Mouse (Mus musculus): ENCODE measurements around the gene Mcoln1.

Mcoln1 gene

DNA sequence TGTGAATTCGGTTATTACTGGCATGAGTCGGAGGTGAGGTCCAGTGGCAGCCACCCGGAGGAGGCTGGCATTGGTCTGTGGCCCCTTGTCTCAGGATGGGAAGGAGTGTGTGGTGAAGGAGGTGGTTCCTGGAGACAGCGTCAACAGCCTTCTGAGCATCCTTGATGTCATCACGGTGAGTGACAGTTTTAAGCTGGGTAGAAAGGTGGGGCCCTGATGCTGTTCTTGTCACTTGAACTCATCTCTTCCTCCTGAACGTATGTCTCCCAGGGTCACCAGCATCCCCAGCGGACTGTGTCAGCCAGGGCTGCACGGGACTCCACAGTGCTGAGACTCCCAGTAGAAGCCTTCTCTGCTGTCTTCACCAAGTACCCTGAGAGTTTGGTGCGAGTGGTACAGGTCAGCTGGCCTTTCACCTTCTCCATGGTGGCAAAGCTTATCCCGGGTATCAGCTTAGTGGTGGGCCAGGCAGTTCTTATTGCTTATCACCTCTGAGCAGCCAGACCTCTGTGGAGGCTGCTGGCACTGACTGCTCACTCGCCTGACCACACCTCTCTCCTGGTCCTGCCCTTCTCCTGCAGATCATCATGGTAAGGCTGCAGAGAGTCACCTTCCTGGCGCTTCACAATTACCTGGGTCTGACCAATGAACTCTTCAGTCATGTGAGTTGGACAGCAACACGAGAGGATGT lies 21.9 kb downstream of the Mcoln1 start:
- POLR2A ChIA-PET, result interaction anchor here in 1 of 4 experiments (1.0 to 1.1 kb wide), 2 partner anchors 9 to 11 kb away, joined by 3 to 4 read pairs; no protein-coding TSS in a partner anchor
- CTCF ChIA-PET, result no interaction called here

- ChIA-PET POLR2A (interaction anchor here in 2 of 4 experiments (0.7 to 6.0 kb wide), 7 partner anchors 9 to 37 kb away, joined by 3 to 29 read pairs (median 4); partner anchors contain the start of genes Pnpla6 (in 2 of the 2) and C330021F23Rik (in 1 of the 2)), CTCF (no interaction called here)
Observed at GRCm38 (mm10) chr8:3530816-3531215, 30.6 kb downstream of the Mcoln1 start.

GRCm38 (mm10) chr8:3531936-3532335 lies 31.7 kb downstream of the Mcoln1 start:
- ChIA-PET CTCF (interaction anchor here in 1 of 4 experiments (1.0 kb wide), 1 partner anchor 140 kb away, joined by 4 read pairs; the partner anchor contains the start of gene Fcor), POLR2A (interaction anchor here in 3 of 4 experiments (0.7 to 6.0 kb wide), 12 partner anchors 8 to 90 kb away, joined by 3 to 29 read pairs (median 4); partner anchors contain the start of genes Pnpla6 (in 2 of the 3), Pet100 (in 1 of the 3), Pex11g (in 1 of the 3) and Xab2 (in 1 of the 3))

DNA sequence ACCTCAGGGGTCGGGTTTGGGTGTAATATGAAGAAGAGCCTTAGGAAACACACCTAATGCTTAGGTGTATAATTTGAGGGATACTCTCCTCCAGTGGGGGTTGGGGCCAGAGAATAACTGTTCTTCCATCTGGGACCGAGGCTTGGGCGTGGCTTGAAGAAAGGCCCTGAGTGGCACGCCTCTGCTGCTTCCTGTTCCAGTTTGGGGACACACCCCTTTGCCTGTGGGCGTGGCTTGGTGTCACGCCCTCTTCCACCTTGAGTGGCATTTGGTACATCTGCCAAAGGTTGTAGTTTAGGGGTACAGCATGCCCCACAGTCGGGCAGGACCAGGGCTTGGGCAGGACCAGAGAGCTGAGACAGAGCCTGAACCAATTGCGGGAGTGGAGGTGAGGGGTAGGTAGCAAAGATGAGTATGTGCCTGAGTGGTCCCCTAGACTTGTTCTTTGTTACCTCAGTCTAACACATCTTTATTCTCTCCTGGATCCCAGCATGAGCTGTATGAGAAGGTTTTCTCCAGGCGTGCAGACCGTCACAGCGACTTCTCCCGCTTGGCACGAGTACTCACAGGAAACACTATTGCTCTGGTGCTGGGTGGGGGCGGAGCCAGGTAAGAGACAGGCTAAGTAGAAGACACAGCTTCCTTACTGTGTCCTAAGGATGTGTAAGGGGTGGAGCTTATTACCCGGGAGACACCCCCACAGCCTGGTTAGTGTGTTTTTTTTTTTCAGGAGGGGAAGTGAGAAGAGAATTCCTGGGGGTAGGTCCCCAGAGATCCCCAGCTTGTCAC lies 36.0 kb downstream of the Mcoln1 start:
- ChIA-PET CTCF (interaction anchor here in 3 of 4 experiments (0.9 to 1.4 kb wide), 5 partner anchors 23 to 140 kb away, joined by 3 to 4 read pairs (median 3); partner anchors contain the start of gene Trappc5 (in 1 of the 3)), POLR2A (interaction anchor here (0.5 to 2.2 kb wide), 30 partner anchors 9 to 159 kb away, joined by 3 to 21 read pairs (median 4); partner anchors contain the start of genes Pnpla6 (in 3 of the 4), C330021F23Rik (in 2 of the 4), Camsap3 (in 1 of the 4) and Fcor (in 1 of the 4))

DNA sequence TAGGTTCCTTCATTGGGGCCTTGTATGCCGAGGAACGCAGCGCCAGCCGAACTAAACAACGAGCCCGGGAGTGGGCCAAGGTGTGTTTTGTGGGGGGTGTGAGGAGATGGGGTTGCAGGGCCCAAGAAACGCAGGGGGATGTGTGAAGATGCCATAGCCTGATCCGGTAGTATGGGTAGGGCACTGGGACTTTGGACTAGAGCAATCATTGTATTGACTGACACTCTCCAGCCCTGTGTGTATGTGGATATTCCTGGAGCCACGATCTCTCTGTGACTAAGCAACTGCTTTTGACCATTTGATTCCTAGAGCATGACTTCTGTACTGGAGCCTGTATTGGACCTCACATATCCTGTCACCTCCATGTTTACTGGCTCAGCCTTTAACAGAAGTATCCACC lies 36.7 kb downstream of the Mcoln1 start:
- ChIA-PET POLR2A (interaction anchor here (0.7 to 2.2 kb wide), 22 partner anchors 8 to 136 kb away, joined by 3 to 21 read pairs (median 4); partner anchors contain the start of genes Pnpla6 (in 3 of the 4), C330021F23Rik (in 2 of the 4), Camsap3 (in 1 of the 4) and Fcor (in 1 of the 4)), CTCF (interaction anchor here in 3 of 4 experiments (0.9 to 1.4 kb wide), 5 partner anchors 22 to 139 kb away, joined by 3 to 4 read pairs (median 3); partner anchors contain the start of gene Trappc5 (in 1 of the 3))

DNA sequence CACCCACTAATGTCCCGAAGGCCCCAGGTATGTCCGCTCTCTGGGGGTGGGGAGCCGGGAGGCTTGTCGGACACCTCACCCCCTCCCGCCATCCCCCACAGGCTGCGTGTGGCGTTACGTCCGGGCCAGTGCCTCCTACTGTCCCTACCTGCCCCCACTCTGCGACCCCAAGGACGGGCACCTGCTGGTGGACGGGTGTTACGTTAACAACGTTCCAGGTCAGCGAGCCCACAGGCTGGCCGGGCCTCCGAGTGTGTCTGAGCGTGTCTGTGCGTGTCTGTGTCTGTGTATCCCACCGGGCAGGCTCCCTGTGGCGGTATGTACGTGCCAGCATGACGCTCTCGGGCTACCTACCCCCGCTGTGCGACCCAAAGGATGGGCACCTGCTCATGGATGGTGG lies 37.4 kb downstream of the Mcoln1 start:
- POLR2A ChIA-PET, result interaction anchor here in 3 of 4 experiments (0.8 to 2.2 kb wide), 4 partner anchors 30 to 135 kb away, joined by 3 to 7 read pairs (median 4); partner anchors contain the start of genes C330021F23Rik (in 1 of the 3) and Fcor (in 1 of the 3)
- CTCF ChIA-PET, result no interaction called here

DNA sequence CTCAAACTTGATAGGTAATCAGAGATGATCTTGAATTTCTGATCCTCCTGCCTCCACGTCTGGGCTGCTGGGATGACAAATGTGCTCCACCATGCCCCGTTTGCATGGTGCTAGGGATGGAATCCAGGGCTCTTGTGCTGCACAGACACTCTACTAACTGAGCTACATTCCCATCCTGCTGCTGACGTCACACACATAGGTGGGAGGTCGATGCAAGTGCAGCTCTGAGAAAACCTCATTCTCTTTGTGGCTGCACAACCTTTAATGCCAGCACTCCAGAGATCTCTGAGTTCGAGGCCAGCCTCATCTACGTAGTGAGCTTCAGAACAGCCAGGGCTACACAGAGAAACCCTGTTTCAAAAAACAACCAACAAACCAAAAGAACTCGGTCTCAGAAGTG lies 38.9 kb downstream of the Mcoln1 start:
- ChIA-PET POLR2A (interaction anchor here in 3 of 4 experiments (0.6 to 1.3 kb wide), 6 partner anchors 24 to 74 kb away, joined by 3 to 5 read pairs (median 3); partner anchors contain the start of genes Mcoln1 (in 1 of the 3) and Pnpla6 (in 1 of the 3)), CTCF (no interaction called here)

GRCm38 (mm10) chr8:3540076-3540475 lies 39.8 kb downstream of the Mcoln1 start:
- POLR2A ChIA-PET, result interaction anchor here in 2 of 4 experiments (1.0 to 1.1 kb wide), 2 partner anchors 34 to 40 kb away, joined by 3 to 5 read pairs; partner anchors contain the start of gene Mcoln1 (in 1 of the 2)
- CTCF ChIA-PET, result no interaction called here

DNA sequence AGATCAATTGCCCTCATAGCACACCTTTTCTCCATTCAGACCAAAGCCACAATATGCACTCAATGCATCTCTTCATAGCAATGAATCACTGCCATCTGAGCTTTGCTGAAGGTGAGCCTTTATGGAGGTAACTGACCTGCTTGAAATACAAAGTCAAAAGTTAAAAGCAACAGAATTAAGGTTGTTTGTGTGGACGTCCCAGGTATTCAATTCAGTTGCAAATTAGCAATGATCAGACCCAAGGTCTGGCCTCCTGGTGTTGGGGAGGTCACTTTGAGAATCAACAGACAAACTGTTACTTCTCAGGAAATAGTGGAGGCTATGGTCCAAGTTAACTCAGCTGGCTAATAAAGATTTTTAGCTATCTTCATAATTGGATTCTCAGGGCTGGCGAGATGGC lies 46.3 kb downstream of the Mcoln1 start:
- ChIA-PET CTCF (interaction anchor here in 1 of 4 experiments (0.9 kb wide), 1 partner anchor 126 kb away, joined by 3 read pairs; the partner anchor contains the start of gene Fcor), POLR2A (interaction anchor here in 3 of 4 experiments (0.6 to 3.1 kb wide), 26 partner anchors 7 to 151 kb away, joined by 3 to 24 read pairs (median 5); partner anchors contain the start of genes C330021F23Rik (in 2 of the 3), Pnpla6 (in 2 of the 3), Camsap3 (in 1 of the 3) and Mcoln1 (in 1 of the 3))

DNA sequence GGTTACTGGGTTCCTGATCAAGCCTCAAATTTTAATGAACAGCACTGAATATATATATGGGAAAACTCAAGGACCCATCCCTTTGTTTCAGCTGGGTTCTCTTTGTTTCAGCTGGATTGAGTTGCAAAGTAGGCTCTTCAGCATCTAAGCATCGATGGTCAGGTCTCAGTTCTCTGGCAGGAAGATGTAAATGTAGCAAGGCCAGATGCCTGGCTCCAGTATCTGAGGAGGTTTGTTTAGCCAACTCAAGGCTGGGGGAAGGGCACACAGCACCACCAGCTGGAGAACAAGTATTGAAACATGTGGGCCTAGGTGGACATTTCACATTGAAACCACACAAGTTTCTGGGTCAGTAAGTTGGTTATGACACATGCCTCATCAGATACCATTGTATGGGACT lies 52.0 kb downstream of the Mcoln1 start:
- ChIA-PET CTCF (interaction anchor here in 2 of 4 experiments (0.7 to 1.5 kb wide), 4 partner anchors 46 to 124 kb away, joined by 3 to 4 read pairs (median 4); partner anchors contain the start of genes Fcor (in 1 of the 2) and Trappc5 (in 1 of the 2)), POLR2A (interaction anchor here in 2 of 4 experiments (0.5 to 4.4 kb wide), 11 partner anchors 11 to 157 kb away, joined by 3 to 14 read pairs (median 4); partner anchors contain the start of genes C330021F23Rik (in 2 of the 2), Fcor (in 1 of the 2) and Pnpla6 (in 1 of the 2))

DNA sequence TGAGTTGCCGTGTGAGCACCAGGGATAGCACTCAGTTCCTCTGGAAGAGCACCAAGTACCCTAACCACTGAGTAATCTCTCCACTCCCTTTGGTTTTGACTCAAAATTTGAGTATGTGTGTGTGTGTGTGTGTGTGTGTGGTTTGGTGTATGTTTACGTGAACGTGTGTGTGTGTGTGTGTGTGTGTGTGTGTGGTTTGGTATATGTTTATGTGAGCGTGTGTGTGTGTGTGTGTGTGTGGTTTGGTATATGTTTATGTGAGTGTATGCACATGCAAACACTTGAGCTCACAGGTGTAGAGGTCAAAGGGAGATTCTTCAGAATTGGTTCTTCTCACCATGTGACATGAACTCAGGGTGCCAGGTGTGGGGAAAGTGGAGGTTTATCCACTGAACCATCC lies 55.9 kb downstream of the Mcoln1 start:
- ChIA-PET CTCF (interaction anchor here in 1 of 4 experiments (1.8 kb wide), 1 partner anchor 116 kb away, joined by 7 read pairs; the partner anchor contains the start of gene Fcor), POLR2A (no interaction called here)
